Mouse (Mus musculus) 3T3-L1 (cell line): ENCODE measurements around the gene Masp2.

Experiments used
- DNase-seq: peaks from one replicate; pipeline ENCODE4 v3.0.0-alpha.2; 2015; ENCODE audit warnings: low read depth, low spot score

Gene Masp2

DNA sequence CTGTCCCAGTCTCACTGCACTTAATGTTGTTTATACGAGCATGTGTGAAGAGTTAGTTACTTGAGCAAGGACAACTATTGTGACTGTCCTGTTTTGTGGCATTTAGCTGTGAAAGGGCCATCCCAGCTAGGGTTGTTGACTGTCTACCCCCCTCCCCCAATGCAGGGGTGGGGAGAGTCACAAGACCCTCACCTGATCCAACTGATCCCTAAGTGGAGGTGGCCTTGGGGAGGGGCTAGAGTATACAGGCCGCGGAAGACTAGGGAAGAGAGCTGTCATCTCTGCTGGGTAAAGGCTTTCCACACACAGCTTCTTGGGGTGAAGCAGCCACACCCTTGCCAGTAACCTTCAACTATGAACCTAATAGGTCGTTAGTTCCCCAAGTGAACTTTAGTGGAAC, 2.0 kb upstream of the Masp2 start:
- no peak for DNase-seq

- DNase-seq = no peak
These were observed 483 bp upstream of the Masp2 start for GRCm38 (mm10) chr4:148601871-148602270.

- DNase-seq = peak; percentile 27
These were observed 1.2 kb downstream of the Masp2 start for GRCm38 (mm10) chr4:148603376-148604139.

DNA sequence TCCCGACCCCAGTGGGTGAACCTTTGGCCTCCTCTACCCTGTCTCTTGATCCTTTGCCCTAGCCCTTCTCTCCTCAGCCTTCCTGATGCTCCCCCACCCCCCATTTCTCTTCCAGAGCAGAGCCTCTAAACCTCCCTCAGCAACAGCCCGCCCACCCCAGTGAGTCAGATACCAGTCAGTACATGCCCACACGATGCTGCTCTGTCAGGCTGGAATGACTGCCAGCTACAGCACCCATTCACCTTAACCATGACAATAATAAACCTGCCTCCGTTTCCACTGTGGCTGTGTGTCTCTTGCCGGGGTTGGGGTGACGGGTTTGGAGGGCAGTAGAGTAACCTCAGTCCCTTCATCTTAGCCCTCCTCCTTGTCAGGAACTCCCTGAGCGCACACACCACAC, 1.8 kb downstream of the Masp2 start:
- peak; percentile 71 for DNase-seq

GRCm38 (mm10) chr4:148604541-148605165, 2.3 kb downstream of the Masp2 start:
- peak; percentile 80 for DNase-seq

GRCm38 (mm10) chr4:148607758-148608157, 5.4 kb downstream of the Masp2 start:
- peak; percentile 77 for DNase-seq

DNA sequence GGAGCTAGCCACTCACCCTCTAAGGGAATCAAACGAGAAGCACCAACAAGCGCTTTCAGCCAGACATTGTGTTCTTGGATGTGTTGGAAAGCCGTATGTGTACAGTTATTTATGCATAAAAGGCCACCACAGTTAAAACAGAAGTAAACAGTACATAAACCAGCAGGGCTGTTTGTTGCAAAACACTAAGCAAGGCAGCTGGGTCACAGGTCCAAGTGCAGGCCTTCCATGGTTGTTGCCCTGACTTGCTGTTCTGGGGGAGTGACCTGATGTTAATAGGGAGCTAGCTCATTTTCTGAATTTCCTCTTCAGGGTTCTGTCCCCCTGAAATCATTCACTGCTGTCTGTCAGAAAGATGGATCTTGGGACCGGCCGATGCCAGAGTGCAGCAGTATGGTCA, 7.5 kb downstream of the Masp2 start:
- DNase-seq = no peak

GRCm38 (mm10) chr4:148610631-148611364, 8.4 kb downstream of the Masp2 start:
- peak; percentile 32 for DNase-seq

GRCm38 (mm10) chr4:148612557-148612956, 10.2 kb downstream of the Masp2 start:
- DNase-seq = no peak

GRCm38 (mm10) chr4:148613738-148614137, 11.4 kb downstream of the Masp2 start:
- DNase-seq = no peak

DNA sequence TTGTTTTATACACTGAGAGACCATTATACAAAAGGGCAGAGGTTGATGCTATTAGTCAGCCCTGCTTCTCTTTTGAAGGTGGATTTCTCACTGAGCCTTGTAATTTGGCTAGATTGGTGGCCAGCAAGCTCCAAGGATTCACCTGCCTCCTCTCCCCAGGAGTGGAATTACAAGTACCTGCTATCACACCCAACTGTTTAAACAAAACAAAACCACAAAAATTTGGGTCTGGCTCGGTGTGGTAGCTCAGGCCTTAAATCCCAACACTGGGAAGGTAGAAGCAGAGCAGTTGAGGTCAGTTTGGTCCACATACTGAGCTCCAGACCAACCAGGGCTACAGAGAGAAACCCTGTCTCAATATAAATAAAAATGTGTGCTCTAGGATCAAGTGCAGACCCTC, 17.5 kb downstream of the Masp2 start:
- DNase-seq = no peak

DNA sequence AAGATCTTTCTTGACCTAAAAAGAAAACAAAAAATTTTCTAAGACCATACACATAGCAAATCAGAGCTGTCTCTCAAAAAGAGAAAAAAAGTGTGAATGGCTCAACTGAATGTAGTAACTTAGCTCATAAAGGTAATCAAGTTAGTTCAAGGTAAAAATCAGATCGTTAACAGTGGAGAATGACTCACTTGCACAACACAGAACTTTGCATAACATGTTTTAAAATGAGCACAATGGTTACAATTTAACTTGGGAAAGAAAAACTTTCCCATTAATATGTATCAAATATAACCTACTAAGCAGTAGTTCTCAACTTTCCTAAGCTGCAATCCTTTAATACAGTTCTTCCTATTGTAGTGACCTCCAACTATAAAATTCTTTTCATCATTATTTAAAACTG, 18.4 kb downstream of the Masp2 start:
- DNase-seq = no peak

GRCm38 (mm10) chr4:148622485-148622884, 20.1 kb downstream of the Masp2 start:
- DNase-seq = no peak

- no peak for DNase-seq
These were observed 21.3 kb downstream of the Masp2 start for GRCm38 (mm10) chr4:148623609-148624008.

GRCm38 (mm10) chr4:148625010-148625409, 22.7 kb downstream of the Masp2 start:
- DNase-seq = peak; percentile 33

GRCm38 (mm10) chr4:148625756-148626622, 23.6 kb downstream of the Masp2 start:
- DNase-seq = peak; percentile 74

- peak; percentile 91 for DNase-seq
These were observed 24.4 kb downstream of the Masp2 start, which contains the start of gene Tardbp for GRCm38 (mm10) chr4:148626623-148627185. Tardbp (minus strand) TSS chr4:148627019.

DNA sequence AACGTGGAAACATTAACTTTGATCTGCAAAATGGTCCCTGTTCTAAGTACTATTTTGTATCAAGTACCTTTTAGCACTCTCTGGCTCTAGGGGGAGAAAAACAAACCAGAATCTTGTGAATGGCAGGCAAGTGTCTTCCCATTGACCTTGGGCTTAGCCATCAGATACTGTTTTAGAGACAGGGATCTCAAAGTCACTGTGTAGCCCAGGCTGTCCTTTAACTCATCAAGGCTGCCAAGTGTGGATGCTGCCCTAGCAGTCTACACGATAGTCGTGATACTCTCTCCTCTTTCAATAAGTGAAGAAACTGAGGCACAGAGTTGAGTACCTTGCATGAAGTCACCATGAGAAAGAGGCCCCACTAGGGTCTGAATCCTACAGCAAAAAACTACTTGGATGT, 24.9 kb downstream of the Masp2 start:
- no peak for DNase-seq

DNA sequence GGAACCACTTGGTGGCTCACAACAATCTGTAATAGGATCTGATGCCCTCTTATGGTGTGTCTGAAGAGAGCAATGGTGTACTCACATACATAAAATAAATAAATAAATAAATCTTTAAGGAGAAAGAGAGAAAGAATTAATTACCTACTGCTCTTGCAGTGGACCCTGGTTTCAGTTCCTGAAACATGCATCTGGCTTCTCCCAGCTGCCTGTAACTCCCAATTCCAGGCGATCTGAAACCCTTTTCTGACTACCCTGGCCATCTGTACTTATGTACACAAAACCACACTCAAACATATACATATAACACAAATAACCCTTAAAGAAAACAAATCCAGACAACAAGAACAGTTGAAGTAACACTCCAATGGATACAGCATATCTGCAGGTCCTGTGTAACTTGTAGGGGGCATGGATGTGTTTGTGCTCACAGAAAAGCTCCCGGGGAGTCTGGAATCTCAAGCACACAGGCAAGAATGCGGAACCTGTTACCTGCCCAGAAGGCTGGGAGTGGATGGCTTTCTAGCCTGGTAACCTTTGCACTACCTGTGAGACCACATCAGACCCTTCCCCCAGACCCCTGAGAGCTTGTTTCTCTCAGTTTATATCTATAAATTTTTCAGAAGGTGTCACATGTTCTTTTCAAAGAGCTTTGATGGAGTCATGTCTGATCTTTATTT, 29.8 kb downstream of the Masp2 start:
- no peak for DNase-seq

- DNase-seq = no peak
These were observed 31.2 kb downstream of the Masp2 start for GRCm38 (mm10) chr4:148633395-148634061.
